Mouse (Mus musculus): ENCODE data around the gene Krtcap3.

GRCm38 (mm10) chr5:31226641-31227040 lies 24.9 kb upstream of the Krtcap3 start:
- TF ChIP-seq CTCF (IDR thresholded peaks at IDR 0.05; ENCODE audit: low read depth) (no peak), EP300 (optimal IDR thresholded peaks at IDR 0.05) (no peak)

All from stomach, postnatal 0 days (tissue).